Mouse (Mus musculus): ENCODE results near the gene Pde8b.
"Not testable (repeated sequence)": the region's sequence is repeated elsewhere in the genome, so short reads cannot be mapped to it uniquely, and the experiment has no call there.

Pde8b gene

GRCm38 (mm10) chr13:95221882-95222568, 28.1 kb downstream of the Pde8b start:
- no peak for DNase-seq

- not testable (repeated sequence) for DNase-seq
Observed at GRCm38 (mm10) chr13:95215661-95216170, 34.4 kb downstream of the Pde8b start.

GRCm38 (mm10) chr13:95212320-95212719, 37.8 kb downstream of the Pde8b start:
- no peak for DNase-seq

GRCm38 (mm10) chr13:95207301-95207700, 42.8 kb downstream of the Pde8b start:
- DNase-seq = not testable (repeated sequence)

GRCm38 (mm10) chr13:95202151-95202758, 47.9 kb downstream of the Pde8b start:
- DNase-seq = no peak

GRCm38 (mm10) chr13:95200817-95201216, 49.3 kb downstream of the Pde8b start:
- DNase-seq = no peak

GRCm38 (mm10) chr13:95200036-95200435, 50.1 kb downstream of the Pde8b start:
- DNase-seq = no peak

GRCm38 (mm10) chr13:95196106-95196705, 53.9 kb downstream of the Pde8b start:
- no peak for DNase-seq

GRCm38 (mm10) chr13:95191951-95192350, 58.2 kb downstream of the Pde8b start:
- DNase-seq = no peak

- DNase-seq = no peak
Observed at GRCm38 (mm10) chr13:95189111-95189510, 61.0 kb downstream of the Pde8b start.

- no peak for DNase-seq
Observed at GRCm38 (mm10) chr13:95187153-95187665, 62.9 kb downstream of the Pde8b start.

GRCm38 (mm10) chr13:95186741-95187035, 63.4 kb downstream of the Pde8b start:
- DNase-seq = no peak

- DNase-seq = no peak
Observed at GRCm38 (mm10) chr13:95185891-95186740, 64.0 kb downstream of the Pde8b start.

GRCm38 (mm10) chr13:95183686-95184085, 66.5 kb downstream of the Pde8b start:
- no peak for DNase-seq

GRCm38 (mm10) chr13:95180208-95180607, 69.9 kb downstream of the Pde8b start:
- no peak for DNase-seq

- no peak for DNase-seq
Observed at GRCm38 (mm10) chr13:95177326-95177725, 72.8 kb downstream of the Pde8b start.

GRCm38 (mm10) chr13:95176399-95176798, 73.7 kb downstream of the Pde8b start:
- DNase-seq = no peak

GRCm38 (mm10) chr13:95174253-95174652, 75.9 kb downstream of the Pde8b start:
- DNase-seq = no peak

GRCm38 (mm10) chr13:95172346-95172745, 77.8 kb downstream of the Pde8b start:
- no peak for DNase-seq

- no peak for DNase-seq
Observed at GRCm38 (mm10) chr13:95160211-95160610, 89.9 kb downstream of the Pde8b start.

GRCm38 (mm10) chr13:95158986-95159385, 91.2 kb downstream of the Pde8b start:
- DNase-seq = no peak

- DNase-seq = no peak
Observed at GRCm38 (mm10) chr13:95144746-95145145, 105.4 kb downstream of the Pde8b start.

All from thymus, postnatal 36 days (tissue).